Mouse (Mus musculus): Measurements from ENCODE around the gene Phkg2. TPM values are rescaled to one million over a fixed set of nuclear protein-coding genes. Genes with fewer than 3 reads are reported as not detected.

Gene Phkg2
- polyA plus RNA-seq (2012; rRNA removed) = 65.7 and 72.1 TPM in 2 replicates

GRCm38 (mm10) chr7:127572895-127573471 lies at the start of gene Phkg2:
TSS of gene Phkg2 (plus strand) at chr7:127573340.
- peak; percentile 95 for DNase-seq (ENCODE audit: low read depth)

- DNase-seq (ENCODE audit: low read depth) = no peak
These were observed 31.5 kb upstream of the Phkg2 start for GRCm38 (mm10) chr7:127541671-127542070.

GRCm38 (mm10) chr7:127549116-127549835 lies 23.9 kb upstream of the Phkg2 start:
- no peak for DNase-seq (ENCODE audit: low read depth)

- DNase-seq (ENCODE audit: low read depth) = no peak
These were observed 21.6 kb upstream of the Phkg2 start for GRCm38 (mm10) chr7:127551558-127551957.

GRCm38 (mm10) chr7:127560580-127560979 lies 12.6 kb upstream of the Phkg2 start:
- no peak for DNase-seq (ENCODE audit: low read depth)

- DNase-seq (ENCODE audit: low read depth) = no peak
These were observed 11.7 kb upstream of the Phkg2 start, which contains the start of gene Tmem265 for GRCm38 (mm10) chr7:127561340-127561858. TSS of gene Tmem265 (plus strand) at chr7:127561390.

- DNase-seq (ENCODE audit: low read depth) = peak; percentile 74
These were observed 8.6 kb upstream of the Phkg2 start for GRCm38 (mm10) chr7:127564381-127565150.

- DNase-seq (ENCODE audit: low read depth) = no peak
These were observed 416 bp downstream of the Phkg2 start for GRCm38 (mm10) chr7:127573503-127574008.

- DNase-seq (ENCODE audit: low read depth) = no peak
These were observed 975 bp downstream of the Phkg2 start for GRCm38 (mm10) chr7:127574115-127574514.

- no peak for DNase-seq (ENCODE audit: low read depth)
These were observed 10.1 kb downstream of the Phkg2 start for GRCm38 (mm10) chr7:127583260-127583659.

- no peak for DNase-seq (ENCODE audit: low read depth)
These were observed 11.9 kb downstream of the Phkg2 start for GRCm38 (mm10) chr7:127585031-127585430.

GRCm38 (mm10) chr7:127586149-127586548 lies 13.0 kb downstream of the Phkg2 start:
- DNase-seq (ENCODE audit: low read depth) = no peak

- no peak for DNase-seq (ENCODE audit: low read depth)
These were observed 14.1 kb downstream of the Phkg2 start for GRCm38 (mm10) chr7:127587196-127587595.

- DNase-seq (ENCODE audit: low read depth) = peak; percentile 84
These were observed 15.1 kb downstream of the Phkg2 start, which contains the start of the genes Ccdc189 and Rnf40 for GRCm38 (mm10) chr7:127588011-127588871. TSS of gene Ccdc189 (minus strand) at chr7:127588595. TSS of gene Rnf40 (plus strand) at chr7:127588767.

GRCm38 (mm10) chr7:127588901-127589300 lies 15.8 kb downstream of the Phkg2 start:
- no peak for DNase-seq (ENCODE audit: low read depth)

GRCm38 (mm10) chr7:127589637-127590036 lies 16.5 kb downstream of the Phkg2 start:
- no peak for DNase-seq (ENCODE audit: low read depth)

GRCm38 (mm10) chr7:127591108-127591507 lies 18.0 kb downstream of the Phkg2 start:
- DNase-seq (ENCODE audit: low read depth) = no peak

- no peak for DNase-seq (ENCODE audit: low read depth)
These were observed 19.4 kb downstream of the Phkg2 start for GRCm38 (mm10) chr7:127592575-127592974.

- DNase-seq (ENCODE audit: low read depth) = no peak
These were observed 23.6 kb downstream of the Phkg2 start for GRCm38 (mm10) chr7:127596747-127597146.

GRCm38 (mm10) chr7:127600612-127601011 lies 27.5 kb downstream of the Phkg2 start:
- no peak for DNase-seq (ENCODE audit: low read depth)

- no peak for DNase-seq (ENCODE audit: low read depth)
These were observed 28.6 kb downstream of the Phkg2 start for GRCm38 (mm10) chr7:127601735-127602134.
